Mouse (Mus musculus): ENCODE data around the gene Stt3b. TPM values are rescaled to one million over a fixed set of nuclear protein-coding genes. Genes with fewer than 3 reads are reported as not detected.

The Stt3b gene
- polyA plus RNA-seq, 1 experiment from 2014 or later, result 80.5 TPM

DNA sequence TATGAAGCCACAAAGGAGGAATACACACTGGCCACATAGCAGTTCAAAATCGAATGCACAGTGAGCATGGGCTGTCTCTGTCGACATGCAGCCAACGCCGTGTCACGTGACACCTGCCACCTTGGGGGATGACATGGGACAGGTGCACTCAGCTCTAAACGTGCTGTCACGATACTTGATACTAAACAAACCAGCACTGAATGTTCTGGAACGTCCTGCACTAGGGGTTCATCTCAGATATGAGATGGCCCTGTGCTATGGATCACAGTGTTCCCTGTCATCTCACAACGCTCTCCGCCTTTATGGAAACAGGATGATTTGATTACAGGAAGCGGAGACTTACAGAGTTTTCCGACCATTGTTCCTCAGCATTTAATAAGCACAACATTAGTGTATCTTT lies 22.8 kb upstream of the Stt3b start:
- no peak overlapping the region for H3K4me2 ChIP-seq (replicated peaks)
- no peaks in the 10 kb centered on the region for H3K27me3 ChIP-seq
- H3K9me3 ChIP-seq, result no peaks in the 10 kb centered on the region
- WGBS, result 82% methylated on average over 12 of the region's 12 CpGs
- no peak overlapping the region for H3K9ac ChIP-seq (replicated peaks)
- H3K4me1 ChIP-seq, result peaks cover 2% of the 10 kb centered on the region
- H3K4me3 ChIP-seq, result no peak overlapping the region
- no peaks in the 10 kb centered on the region for H3K36me3 ChIP-seq
- no peak for ATAC-seq (replicated peaks)
- no peak overlapping the region; the same call in 1 of the 2 replicates for H3K27ac ChIP-seq (replicated peaks)

DNA sequence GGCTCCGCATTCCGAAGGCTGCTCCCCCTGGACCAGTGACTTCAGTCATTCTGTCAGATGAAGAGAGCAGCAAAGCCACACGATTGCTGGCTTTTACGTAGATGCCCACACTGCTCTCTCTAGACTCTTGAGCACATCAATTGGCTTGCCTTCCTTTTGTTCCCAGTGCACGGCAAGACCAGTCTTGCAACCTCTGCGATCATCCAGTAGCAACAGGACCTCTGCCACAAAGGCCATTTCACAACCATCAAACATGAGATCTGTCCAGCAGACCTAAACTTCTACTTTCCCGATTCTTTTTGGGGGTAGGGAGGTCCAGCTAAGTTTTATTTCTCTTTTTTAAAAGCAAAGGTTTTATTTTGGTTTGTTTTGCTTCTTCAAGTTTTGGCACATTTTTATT lies 22.1 kb upstream of the Stt3b start:
- H3K4me1 ChIP-seq, result no peaks in the 10 kb centered on the region
- H3K27me3 ChIP-seq, result no peaks in the 10 kb centered on the region
- no peak overlapping the region for H3K9ac ChIP-seq (replicated peaks)
- no peak overlapping the region for H3K4me3 ChIP-seq
- no peaks in the 10 kb centered on the region for H3K9me3 ChIP-seq
- ATAC-seq (replicated peaks), result no peak
- 82% methylated on average over 7 of the region's 7 CpGs for WGBS
- no peak overlapping the region for H3K27ac ChIP-seq (replicated peaks)
- H3K36me3 ChIP-seq, result no peaks in the 10 kb centered on the region
- H3K4me2 ChIP-seq (replicated peaks), result no peak overlapping the region

DNA sequence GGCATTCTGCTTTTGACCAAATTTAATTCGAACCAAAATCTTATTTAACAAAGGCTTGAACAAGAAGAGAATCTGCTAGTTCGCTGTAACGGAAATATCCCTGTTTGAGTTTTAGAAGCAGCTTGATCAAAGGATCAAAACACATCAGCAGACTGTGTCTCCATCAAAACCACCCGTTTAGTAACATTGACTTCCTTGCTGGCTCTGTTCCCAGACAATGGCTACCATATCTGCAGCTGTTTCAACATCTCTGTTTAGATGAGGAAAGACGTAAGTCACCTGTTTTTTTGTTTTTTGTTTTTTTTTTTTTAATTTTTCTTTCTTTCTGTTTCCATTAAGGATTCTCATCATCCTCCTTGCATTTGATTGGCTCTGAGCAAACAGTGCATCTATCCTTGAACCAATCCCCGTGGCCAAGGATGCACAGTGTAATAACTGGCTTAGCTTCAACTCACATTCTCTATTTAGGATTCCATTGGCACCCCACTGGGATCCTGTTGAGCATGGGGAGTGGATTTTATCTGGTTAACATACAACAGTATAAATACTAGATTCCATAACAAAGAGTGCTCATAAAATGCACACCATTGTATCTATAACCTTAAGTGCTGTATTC lies 20.7 kb upstream of the Stt3b start:
- H3K4me2 ChIP-seq (replicated peaks), result no peak overlapping the region
- H3K36me3 ChIP-seq, result no peaks in the 10 kb centered on the region
- H3K4me1 ChIP-seq, result no peaks in the 10 kb centered on the region
- no peak for ATAC-seq (replicated peaks)
- H3K27me3 ChIP-seq, result no peaks in the 10 kb centered on the region
- H3K9me3 ChIP-seq, result no peaks in the 10 kb centered on the region
- H3K27ac ChIP-seq (replicated peaks), result no peak overlapping the region
- 60% methylated on average over 6 of the region's 6 CpGs for WGBS
- no peak overlapping the region for H3K4me3 ChIP-seq
- no peak overlapping the region for H3K9ac ChIP-seq (replicated peaks)

DNA sequence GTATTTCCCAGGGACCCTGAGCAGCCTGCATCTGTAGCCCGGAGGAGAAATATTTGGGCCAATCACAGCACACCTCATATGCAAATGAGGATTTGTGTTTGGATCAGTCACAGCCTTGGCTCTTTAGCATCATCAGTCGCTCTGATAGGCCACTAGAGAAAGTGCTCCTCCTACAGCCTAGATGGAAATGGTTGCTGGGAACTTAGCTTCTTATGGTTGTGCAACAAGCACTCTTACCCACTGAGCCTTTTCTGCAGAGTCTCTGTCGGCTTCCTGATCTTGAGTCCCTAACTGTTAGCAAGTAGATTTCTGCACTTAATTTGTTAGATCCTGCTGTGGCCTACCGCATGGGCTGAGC lies 16.3 kb upstream of the Stt3b start:
- ATAC-seq (replicated peaks), result no peak
- Histone ChIP-seq H3K9ac (replicated peaks) (no peak overlapping the region), H3K4me3 (no peak overlapping the region), H3K27me3 (no peaks in the 10 kb centered on the region), H3K4me2 (replicated peaks) (no peak overlapping the region), H3K36me3 (no peaks in the 10 kb centered on the region), H3K27ac (replicated peaks) (no peak overlapping the region), H3K4me1 (peaks cover 11% of the 10 kb centered on the region; the same call in 1 of the 2 replicates), H3K9me3 (no peaks in the 10 kb centered on the region)
- 85% methylated on average over 4 of the region's 4 CpGs for WGBS

DNA sequence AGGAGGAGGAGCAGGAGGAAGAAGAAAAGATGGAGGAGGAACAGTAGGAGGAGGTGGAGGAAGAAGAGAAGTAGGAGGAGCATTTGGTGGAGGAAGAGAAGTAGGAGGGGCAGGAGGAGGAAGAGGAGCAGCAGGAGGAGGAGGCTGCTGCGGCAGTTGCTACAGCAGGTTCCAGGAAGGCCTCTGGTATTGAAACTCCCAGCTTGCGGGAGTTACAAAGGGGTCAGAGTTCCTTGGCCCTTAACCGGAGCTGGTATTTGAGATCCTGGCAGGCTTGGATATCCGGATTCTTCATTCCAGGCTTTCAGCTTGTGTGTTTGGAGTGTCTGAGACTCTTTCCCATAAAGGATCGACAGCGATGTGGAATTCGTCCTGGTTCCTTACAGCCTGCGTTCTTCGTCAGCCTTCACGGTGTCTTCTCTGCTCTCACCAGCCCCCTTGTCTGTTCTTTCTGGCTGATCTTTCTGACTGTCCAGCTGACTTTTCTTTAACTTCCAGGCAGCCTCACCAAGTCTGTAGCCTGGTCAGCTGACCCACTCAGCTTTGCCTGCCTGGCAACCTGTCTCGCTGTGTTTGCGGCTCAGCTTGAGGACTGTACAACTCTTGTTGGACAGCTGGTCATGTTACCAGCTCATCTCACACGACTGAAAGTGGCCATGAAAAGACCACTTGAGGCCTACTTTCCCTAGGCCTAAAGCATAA lies 15.8 kb upstream of the Stt3b start:
- no peak overlapping the region for H3K27ac ChIP-seq (replicated peaks)

DNA sequence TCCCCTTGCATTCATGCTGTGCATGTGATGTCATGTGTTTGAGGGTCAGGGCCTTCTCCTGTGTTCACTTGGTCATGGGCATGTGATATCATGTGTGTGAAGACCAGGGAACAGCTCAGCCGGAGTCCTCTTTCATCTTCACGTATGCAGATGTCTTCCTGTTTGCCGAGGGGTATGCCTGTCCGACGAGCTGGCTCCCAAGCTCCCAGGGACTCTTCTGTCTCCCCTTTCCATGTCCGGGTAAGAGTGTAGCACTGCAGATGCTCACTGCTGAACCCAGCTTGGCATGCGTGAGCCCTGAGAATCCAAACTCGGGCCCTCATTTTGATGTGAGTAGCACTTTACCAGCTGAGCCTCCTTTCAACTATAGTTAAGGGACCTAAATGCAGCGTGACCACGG lies 13.4 kb upstream of the Stt3b start:
- no peaks in the 10 kb centered on the region for H3K36me3 ChIP-seq
- H3K9ac ChIP-seq (replicated peaks), result no peak overlapping the region
- H3K4me2 ChIP-seq (replicated peaks), result no peak overlapping the region
- no peak overlapping the region for H3K27ac ChIP-seq (replicated peaks)
- no peaks in the 10 kb centered on the region for H3K9me3 ChIP-seq
- no peak for ATAC-seq (replicated peaks)
- no peaks in the 10 kb centered on the region for H3K27me3 ChIP-seq
- no peak overlapping the region for H3K4me3 ChIP-seq
- 11% methylated on average over 10 of the region's 10 CpGs for WGBS
- H3K4me1 ChIP-seq, result peaks cover 11% of the 10 kb centered on the region; the same call in 1 of the 2 replicates

More for the DNA sequence above, 15.8 kb upstream of the Stt3b start:
- Histone ChIP-seq H3K4me1 (peaks cover 11% of the 10 kb centered on the region; the same call in 1 of the 2 replicates), H3K27me3 (no peaks in the 10 kb centered on the region), H3K4me2 (replicated peaks) (no peak overlapping the region), H3K9me3 (no peaks in the 10 kb centered on the region), H3K4me3 (no peak overlapping the region), H3K9ac (replicated peaks) (no peak overlapping the region), H3K36me3 (no peaks in the 10 kb centered on the region)
- ATAC-seq (replicated peaks), result no peak
- WGBS, result 83% methylated on average over 13 of the region's 13 CpGs

DNA sequence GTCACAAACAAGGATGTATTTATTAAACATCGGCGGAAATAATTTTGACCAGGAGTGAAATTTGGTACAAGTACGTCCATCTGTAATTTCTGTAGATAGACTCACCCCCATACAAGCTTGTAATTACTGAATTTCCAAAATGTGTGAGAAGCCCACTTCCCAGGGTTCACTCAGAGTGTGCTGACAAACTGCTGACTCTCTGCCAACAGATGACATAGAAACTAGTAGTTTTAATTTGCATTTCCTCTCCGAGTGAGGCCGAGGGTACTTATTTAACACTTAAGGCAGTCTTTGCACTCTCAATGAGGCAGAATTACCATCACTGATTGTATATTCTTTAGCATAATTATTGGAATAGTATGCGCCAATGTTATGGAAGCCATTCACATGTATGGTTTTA lies 12.2 kb upstream of the Stt3b start:
- H3K27ac ChIP-seq (replicated peaks), result no peak overlapping the region
- no peak overlapping the region for H3K4me2 ChIP-seq (replicated peaks)
- peaks cover 11% of the 10 kb centered on the region; the same call in 1 of the 2 replicates for H3K4me1 ChIP-seq
- ATAC-seq (replicated peaks), result peak; percentile 64; the same call in 1 of the 2 replicates
- H3K4me3 ChIP-seq, result no peak overlapping the region
- H3K36me3 ChIP-seq, result no peaks in the 10 kb centered on the region
- WGBS, result 53% methylated on average over 6 of the region's 6 CpGs
- H3K27me3 ChIP-seq, result no peaks in the 10 kb centered on the region
- no peak overlapping the region for H3K9ac ChIP-seq (replicated peaks)
- H3K9me3 ChIP-seq, result no peaks in the 10 kb centered on the region

DNA sequence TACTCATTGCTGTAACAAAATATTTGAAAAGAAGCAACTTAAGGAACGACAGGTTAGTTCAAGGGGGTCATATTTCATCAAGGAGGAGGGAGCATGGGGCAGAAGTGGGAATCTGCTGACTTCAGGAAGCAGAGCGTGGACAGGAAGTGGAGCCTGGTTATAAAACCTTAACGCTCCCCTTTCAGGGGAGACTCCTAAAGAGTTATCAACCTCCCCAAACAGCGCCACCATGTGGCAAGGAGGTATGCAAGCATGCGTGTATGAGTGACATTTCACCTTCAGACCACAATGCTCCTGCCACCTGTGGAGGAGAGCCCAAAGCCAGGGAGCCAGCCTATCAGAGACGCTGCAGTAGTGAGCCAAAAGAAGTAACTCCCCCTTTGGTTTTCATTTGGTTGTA lies 10.8 kb upstream of the Stt3b start:
- H3K4me2 ChIP-seq (replicated peaks), result no peak overlapping the region
- H3K4me3 ChIP-seq, result no peak overlapping the region
- H3K36me3 ChIP-seq, result no peaks in the 10 kb centered on the region
- no peaks in the 10 kb centered on the region for H3K27me3 ChIP-seq
- 85% methylated on average over 6 of the region's 6 CpGs for WGBS
- no peak overlapping the region for H3K9ac ChIP-seq (replicated peaks)
- H3K4me1 ChIP-seq, result peaks cover 11% of the 10 kb centered on the region; the same call in 1 of the 2 replicates
- no peak for ATAC-seq (replicated peaks)
- no peak overlapping the region for H3K27ac ChIP-seq (replicated peaks)
- H3K9me3 ChIP-seq, result no peaks in the 10 kb centered on the region

DNA sequence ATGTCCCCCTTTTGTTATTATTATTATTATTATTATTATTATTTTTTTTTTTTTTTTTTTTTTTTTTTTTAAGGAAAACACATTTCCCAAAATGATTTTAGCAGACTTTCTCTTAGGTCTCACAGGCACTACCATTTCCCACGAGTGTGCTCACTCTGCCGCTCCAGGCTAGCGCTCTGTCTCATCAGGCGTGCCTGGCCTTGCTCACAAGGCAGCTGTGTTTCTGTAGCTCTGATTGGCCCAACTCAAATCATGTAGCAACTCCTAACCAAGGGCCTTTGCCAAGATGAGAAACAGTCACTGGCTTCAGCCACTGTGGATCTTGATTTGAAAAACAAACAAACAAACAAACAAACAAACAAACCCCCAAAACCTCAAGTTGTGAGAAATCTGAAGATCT lies 9.9 kb upstream of the Stt3b start:
- 79% methylated on average over 4 of the region's 4 CpGs for WGBS
- Histone ChIP-seq H3K4me3 (no peak overlapping the region), H3K36me3 (no peaks in the 10 kb centered on the region), H3K4me2 (replicated peaks) (no peak overlapping the region), H3K4me1 (peaks cover 11% of the 10 kb centered on the region; the same call in 1 of the 2 replicates), H3K9me3 (no peaks in the 10 kb centered on the region), H3K27ac (replicated peaks) (no peak overlapping the region), H3K27me3 (no peaks in the 10 kb centered on the region), H3K9ac (replicated peaks) (no peak overlapping the region)
- ATAC-seq (replicated peaks), result no peak

DNA sequence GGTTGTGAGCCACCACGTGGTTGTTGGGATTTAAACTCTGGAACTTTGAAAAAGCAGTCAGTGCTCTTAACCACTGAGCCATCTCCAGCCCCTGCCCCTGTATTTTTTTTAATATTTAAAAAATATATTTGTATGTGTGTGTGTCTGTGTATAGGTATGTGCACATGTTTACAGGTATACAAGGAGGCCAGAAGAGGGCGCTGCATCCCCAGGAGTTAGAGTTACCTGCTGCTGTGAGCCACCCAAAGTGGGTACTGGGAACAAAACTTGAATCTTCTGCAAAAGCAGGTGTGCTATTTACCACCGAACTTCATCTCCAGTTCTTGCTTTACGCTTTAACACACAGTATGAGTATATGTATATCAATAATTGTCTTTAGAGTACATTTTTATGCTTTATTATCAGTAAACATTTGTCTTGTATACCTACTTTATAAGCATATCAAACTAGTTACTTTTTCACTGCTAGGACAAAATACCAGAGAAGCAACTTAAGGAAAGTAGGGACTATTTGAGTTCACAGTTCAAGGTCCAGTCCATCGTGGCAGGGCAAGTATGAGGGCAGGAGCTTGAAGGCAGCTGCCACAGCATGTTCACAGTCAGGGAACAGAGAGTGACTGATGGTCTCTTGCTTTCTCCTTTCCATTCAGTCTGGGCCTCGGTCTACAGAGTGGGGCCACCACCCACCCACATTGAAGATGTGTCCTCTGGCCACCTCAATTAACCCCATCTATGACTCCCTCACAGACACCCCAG lies 8.6 kb upstream of the Stt3b start:
- ATAC-seq (replicated peaks), result no peak
- no peaks in the 10 kb centered on the region for H3K9me3 ChIP-seq
- no peaks in the 10 kb centered on the region for H3K27me3 ChIP-seq
- H3K4me1 ChIP-seq, result peaks cover 8% of the 10 kb centered on the region; the same call in 1 of the 2 replicates
- no peak overlapping the region for H3K4me3 ChIP-seq
- H3K27ac ChIP-seq (replicated peaks), result no peak overlapping the region
- H3K36me3 ChIP-seq, result no peaks in the 10 kb centered on the region
- 86% methylated on average over 6 of the region's 6 CpGs for WGBS
- no peak overlapping the region for H3K9ac ChIP-seq (replicated peaks)
- no peak overlapping the region for H3K4me2 ChIP-seq (replicated peaks)

DNA sequence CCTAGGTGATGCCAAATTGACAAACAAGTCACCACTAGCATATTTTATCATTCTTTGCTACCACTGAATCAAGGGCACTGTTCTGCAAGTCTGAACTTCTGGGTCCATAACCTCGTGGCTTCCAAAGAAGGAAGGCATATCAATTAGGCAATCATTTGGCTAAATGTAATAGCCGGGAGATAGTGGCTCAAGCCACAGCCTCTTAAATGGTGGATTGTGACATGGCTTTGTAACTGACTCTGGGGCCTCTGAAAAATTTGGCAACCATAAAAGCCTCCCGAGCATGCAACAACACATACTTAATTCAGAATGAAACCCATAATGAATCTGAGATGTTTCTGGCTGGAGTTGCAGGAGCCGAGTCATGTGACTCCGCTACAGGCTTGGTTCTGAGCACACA lies 6.8 kb upstream of the Stt3b start:
- Histone ChIP-seq H3K27ac (replicated peaks) (no peak overlapping the region), H3K9ac (replicated peaks) (no peak overlapping the region)

DNA sequence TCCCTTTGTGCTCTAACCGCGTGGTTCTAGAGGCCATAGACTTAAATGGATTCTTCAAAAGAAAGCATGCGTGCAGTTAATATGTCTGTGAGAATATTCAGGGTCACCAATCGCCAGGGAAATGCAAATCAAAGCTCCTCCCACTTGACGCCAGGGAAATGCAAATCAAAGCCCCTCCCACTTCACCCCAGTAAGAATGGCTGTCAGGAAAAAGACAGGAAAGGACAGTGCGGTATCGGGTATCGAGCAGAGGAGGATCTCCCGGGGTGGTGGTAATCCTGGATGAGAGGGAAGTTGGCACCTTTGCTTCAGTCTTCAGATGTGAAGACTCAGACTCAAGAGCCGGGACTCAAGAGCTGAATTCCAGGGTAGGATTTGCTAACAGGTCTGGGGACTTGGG lies 4.3 kb upstream of the Stt3b start:
- WGBS, result 13% methylated on average over 10 of the region's 10 CpGs
- Histone ChIP-seq H3K9me3 (no peaks in the 10 kb centered on the region), H3K27ac (replicated peaks) (no peak overlapping the region)

More for the DNA sequence above, 6.8 kb upstream of the Stt3b start:
- Histone ChIP-seq H3K36me3 (no peaks in the 10 kb centered on the region), H3K4me2 (replicated peaks) (no peak overlapping the region), H3K4me3 (no peak overlapping the region), H3K27me3 (no peaks in the 10 kb centered on the region), H3K4me1 (no peaks in the 10 kb centered on the region), H3K9me3 (no peaks in the 10 kb centered on the region)
- ATAC-seq (replicated peaks), result no peak
- WGBS, result 93% methylated on average over 5 of the region's 5 CpGs

More for the DNA sequence above, 4.3 kb upstream of the Stt3b start:
- ATAC-seq (replicated peaks), result no peak
- no peak overlapping the region for H3K4me3 ChIP-seq
- no peak overlapping the region for H3K9ac ChIP-seq (replicated peaks)
- H3K4me1 ChIP-seq, result peaks cover 5% of the 10 kb centered on the region
- no peaks in the 10 kb centered on the region for H3K36me3 ChIP-seq
- no peaks in the 10 kb centered on the region for H3K27me3 ChIP-seq
- peak overlapping the region; percentile 24 for H3K4me2 ChIP-seq (replicated peaks)
